ENCODE assay signal across 8 mouse cellular contexts in the genomic region with DNA sequence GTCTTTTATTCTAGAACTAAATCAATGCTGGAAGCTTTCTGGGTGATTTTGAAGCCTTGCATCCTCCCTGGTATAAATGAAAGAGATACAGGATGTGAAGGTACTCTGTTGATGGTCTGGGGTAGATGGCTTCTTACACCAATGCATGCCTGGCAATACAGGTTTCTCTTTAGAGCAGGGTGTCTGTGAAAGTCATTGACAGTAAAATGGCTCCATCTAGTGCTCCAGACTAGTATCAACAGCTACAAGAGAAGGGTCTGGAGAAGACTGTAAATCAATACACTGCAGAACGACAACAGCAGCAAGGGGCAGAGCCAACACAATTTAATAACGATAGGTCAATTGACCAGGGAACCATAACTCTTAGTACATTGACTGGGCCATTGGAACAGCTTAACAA.
DNase-seq lines count a peak whose midpoint lies in the region; ATAC-seq and TF ChIP-seq lines count a peak whose summit lies in the region.

No protein-coding gene starts in this region.

- H3K27ac ChIP-seq in neural tube, embryonic 11.5 days (ENCODE audit: low read depth, low read length): no peak overlapping the region
- H3K27ac ChIP-seq in layer of hippocampus, adult 2 months: no peak overlapping the region

- H3K9ac ChIP-seq in neural tube, embryonic 11.5 days (ENCODE audit: low read length): no peak overlapping the region

- no peaks in the 10 kb centered on the region for H3K9me3 ChIP-seq in neural tube, embryonic 11.5 days (ENCODE audit: control insufficient read depth, low read length)

- no peaks in the 10 kb centered on the region for H3K36me3 ChIP-seq in neural tube, embryonic 11.5 days (ENCODE audit: control insufficient read depth, insufficient read depth, low read length)

- no peak overlapping the region for H3K4me2 ChIP-seq in neural tube, embryonic 11.5 days (ENCODE audit: low read depth)

- peak; percentile 93 for ATAC-seq in frontal cortex, adult (ENCODE audit: low TSS enrichment)
- 0 out of 2 replicates have a peak, but pooled peaks have one; percentile 20 for ATAC-seq in neural tube, embryonic 11.5 days (ENCODE audit: insufficient read depth, low FRiP score, low TSS enrichment)

- WGBS in neural tube, embryonic 11.5 days: 33% methylated on average over 2 of the region's 2 CpGs

- H3K27me3 ChIP-seq in neural tube, embryonic 11.5 days (ENCODE audit: control insufficient read depth, insufficient read depth, low read length): no peaks in the 10 kb centered on the region

- H3K4me1 ChIP-seq in neural tube, embryonic 11.5 days (ENCODE audit: control insufficient read depth, insufficient read depth, low read length): no peaks in the 10 kb centered on the region

- peak; percentile 85 for TF ChIP-seq CTCF in layer of hippocampus, adult 2 months (conservative IDR thresholded peaks at IDR 0.05)

- DNase-seq in frontal cortex, postnatal 10 days (ENCODE audit: low spot score in 2 of 2): no peak
- peak; percentile 38 for DNase-seq in neural tube, embryonic 11.5 days (ENCODE audit: low spot score)
- no peak for DNase-seq in neural tube, embryonic 10.5 days (ENCODE audit: extremely low spot score, low spot score)
- peak; percentile 60 to 71 for DNase-seq in cerebellum, postnatal 10 days
- DNase-seq in layer of hippocampus, adult 2 months (ENCODE audit: low spot score in 2 of 2): peak; percentile 51 to 52
- peak; percentile 4 for DNase-seq in retina, adult 2 months (ENCODE audit: low read depth, low spot score)
- no peak for DNase-seq in B cell, adult 2 months

- H3K4me3 ChIP-seq in neural tube, embryonic 11.5 days (ENCODE audit: low read depth, low read length): no peak overlapping the region
- H3K4me3 ChIP-seq in layer of hippocampus, adult 2 months: no peak overlapping the region

Comparison
In these comparisons a context has a peak if more than half of its experiments do, and no peak if none do; other contexts are left out.
1. DNase-seq: peak in neural tube, embryonic 11.5 days (single experiment), cerebellum, postnatal 10 days (2 of 2), layer of hippocampus, adult 2 months (2 of 2) and retina, adult 2 months (single experiment); none in frontal cortex, postnatal 10 days (0 of 2), neural tube, embryonic 10.5 days (single experiment) and B cell, adult 2 months (0 of 2).